Mouse (Mus musculus) testis, adult 2 months (tissue): Measurements from ENCODE around the gene Lrrn4. TPM values are rescaled to one million over a fixed set of nuclear protein-coding genes. Genes with fewer than 3 reads are reported as not detected.

Source experiments
- H3K27ac ChIP-seq: fragments of 200-500 bp; 2 replicates; pipeline ENCODE4 v1.5.1; 2012; ENCODE audit warnings: low read depth, low read length; ENCODE audit not compliant: control insufficient read depth, insufficient read depth
- H3K27me3 ChIP-seq: fragments of 200-500 bp; 2 replicates; pipeline ENCODE4 v1.6.1; 2012; ENCODE audit warnings: mild to moderate bottlenecking, low read length, moderate library complexity; ENCODE audit not compliant: control insufficient read depth, insufficient read depth
- H3K36me3 ChIP-seq: fragments of 200-500 bp; 2 replicates; pipeline ENCODE4 v1.6.1; 2012; ENCODE audit warnings: mild to moderate bottlenecking, low read length; ENCODE audit not compliant: control insufficient read depth, insufficient read depth
- H3K4me1 ChIP-seq: fragments of 200-500 bp; 2 replicates; pipeline ENCODE4 v1.6.1; 2012; ENCODE audit warnings: low read length; ENCODE audit not compliant: control insufficient read depth, insufficient read depth
- H3K4me3 ChIP-seq: fragments of 200-500 bp; 2 replicates; pipeline ENCODE4 v1.5.1; 2012; ENCODE audit warnings: low read depth, mild to moderate bottlenecking, low read length, moderate library complexity, mixed read lengths; ENCODE audit not compliant: control insufficient read depth
- CTCF ChIP-seq: fragments of 200-500 bp; IDR thresholded peaks from 2 replicates; pipeline ENCODE4 v1.5.1; 2012; ENCODE audit warnings: low read depth, mild to moderate bottlenecking, inconsistent platforms, low read length, moderate library complexity; ENCODE audit not compliant: control insufficient read depth, insufficient read depth, insufficient replicate concordance
- POLR2A ChIP-seq: fragments of 200-500 bp; IDR thresholded peaks from 2 replicates; pipeline ENCODE4 v1.6.1; 2012; ENCODE audit warnings: low read depth, mild to moderate bottlenecking, inconsistent platforms, low read length, moderate library complexity; ENCODE audit not compliant: control insufficient read depth
- polyA plus RNA-seq: library from polyadenylated mRNA; depleted of rRNA; stranded (reverse); fragments of >200 nt; gene quantifications from 2 replicates; pipeline ENCODE4 v1.2.3, GENCODE M21; 2012; rRNA removed

The Lrrn4 gene
- polyA plus RNA-seq = 3.9 and 4.3 TPM in 2 replicates

GRCm38 (mm10) chr2:132880844-132881645 is at the start of gene Lrrn4:
Lrrn4 (minus strand) TSS chr2:132880891.
- Histone ChIP-seq H3K27ac (no peak within 1 kb of the TSS), H3K36me3 (no peaks in the 10 kb centered on the region), H3K4me3 (peak within 1 kb of the TSS; percentile 63; the same call in 1 of the 2 replicates), H3K27me3 (no peaks in the 10 kb centered on the region), H3K4me1 (no peaks in the 10 kb centered on the region; the same call in 1 of the 2 replicates)
- TF ChIP-seq POLR2A = no peak
- no peak for TF ChIP-seq CTCF

- Histone ChIP-seq H3K4me3 (no peak overlapping the region), H3K27ac (no peak overlapping the region), H3K27me3 (no peaks in the 10 kb centered on the region), H3K4me1 (no peaks in the 10 kb centered on the region), H3K36me3 (no peaks in the 10 kb centered on the region)
- TF ChIP-seq POLR2A (no peak), CTCF (no peak)
These were observed 48.3 kb upstream of the Lrrn4 start for GRCm38 (mm10) chr2:132928999-132929398.

DNA sequence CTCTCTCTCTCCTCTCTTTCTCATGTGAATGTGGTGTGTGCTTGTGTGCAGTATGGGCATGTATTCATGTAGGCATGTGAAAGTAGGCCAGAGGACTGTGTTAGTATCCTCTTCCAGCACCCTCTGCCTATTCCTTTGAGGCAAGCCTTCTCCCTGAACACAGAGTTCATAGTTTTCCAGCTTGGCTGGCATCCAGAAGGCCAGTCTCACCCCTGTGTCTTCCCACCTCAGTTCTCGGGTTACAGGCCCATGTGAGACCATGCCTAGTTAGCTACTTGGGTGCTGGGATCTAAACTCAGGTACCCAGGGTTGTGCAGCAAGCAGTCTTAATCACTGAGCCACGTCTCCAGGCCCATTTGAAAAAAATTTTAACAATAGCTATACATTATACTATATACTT is 47.2 kb upstream of the Lrrn4 start:
- Histone ChIP-seq H3K27me3 (no peaks in the 10 kb centered on the region), H3K4me3 (no peak overlapping the region), H3K36me3 (no peaks in the 10 kb centered on the region), H3K27ac (no peak overlapping the region), H3K4me1 (no peaks in the 10 kb centered on the region)
- TF ChIP-seq POLR2A (no peak), CTCF (no peak)

GRCm38 (mm10) chr2:132927298-132927697 is 46.6 kb upstream of the Lrrn4 start:
- no peaks in the 10 kb centered on the region for H3K27me3 ChIP-seq
- no peak for TF ChIP-seq CTCF
- no peak for TF ChIP-seq POLR2A
- H3K4me3 ChIP-seq = no peak overlapping the region
- no peak overlapping the region for H3K27ac ChIP-seq
- H3K4me1 ChIP-seq = no peaks in the 10 kb centered on the region
- no peaks in the 10 kb centered on the region for H3K36me3 ChIP-seq

- Histone ChIP-seq H3K36me3 (no peaks in the 10 kb centered on the region), H3K4me3 (no peak overlapping the region), H3K4me1 (no peaks in the 10 kb centered on the region), H3K27me3 (no peaks in the 10 kb centered on the region), H3K27ac (no peak overlapping the region)
- TF ChIP-seq POLR2A = no peak
- no peak for TF ChIP-seq CTCF
These were observed 42.8 kb upstream of the Lrrn4 start for GRCm38 (mm10) chr2:132923290-132924085.

- Histone ChIP-seq H3K4me3 (no peak overlapping the region), H3K27me3 (no peaks in the 10 kb centered on the region), H3K4me1 (no peaks in the 10 kb centered on the region), H3K36me3 (no peaks in the 10 kb centered on the region), H3K27ac (no peak overlapping the region)
- no peak for TF ChIP-seq CTCF
- TF ChIP-seq POLR2A = no peak
These were observed 41.6 kb upstream of the Lrrn4 start for GRCm38 (mm10) chr2:132922076-132922873.
